Mouse (Mus musculus) cerebellum, adult 2 months (tissue): ENCODE data around the gene Pik3cd.

ENCODE experiments used
- CTCF ChIP-seq: fragments of 200-500 bp; IDR thresholded peaks from 2 replicates; pipeline ENCODE4 v1.5.1; 2011; ENCODE audit warnings: low read depth, mild to moderate bottlenecking, control low read depth, low read length, moderate library complexity, borderline replicate concordance; ENCODE audit not compliant: insufficient read depth
- POLR2A ChIP-seq: fragments of 200-500 bp; IDR thresholded peaks from 2 replicates; pipeline ENCODE4 v1.6.1; 2011; ENCODE audit warnings: low read length, control low read depth, borderline replicate concordance; ENCODE audit not compliant: insufficient read depth

DNA sequence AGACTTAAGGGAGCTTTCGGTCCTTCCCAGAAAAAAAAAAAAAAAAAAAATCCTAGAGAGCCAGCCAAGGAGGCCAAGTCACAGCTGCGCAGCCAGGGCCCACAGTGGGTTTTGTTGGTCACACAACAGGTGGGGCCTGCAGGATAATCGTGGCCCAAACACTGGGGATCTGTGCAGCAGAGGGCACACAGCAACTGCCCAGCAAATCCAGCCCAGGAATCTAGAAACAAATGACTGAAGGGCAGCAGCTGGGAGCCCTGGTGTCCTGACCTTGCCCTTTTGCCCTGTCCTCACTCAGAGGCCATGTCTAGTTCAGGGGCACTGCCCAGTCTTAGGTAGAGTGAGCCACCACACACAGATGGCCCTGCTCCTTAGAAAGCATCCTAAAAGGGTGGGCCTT lies 29.9 kb upstream of the Pik3cd start:
- TF ChIP-seq CTCF (no peak), POLR2A (no peak)
